Mouse (Mus musculus): ENCODE measurements around the gene Abca4.

The Abca4 gene

DNA sequence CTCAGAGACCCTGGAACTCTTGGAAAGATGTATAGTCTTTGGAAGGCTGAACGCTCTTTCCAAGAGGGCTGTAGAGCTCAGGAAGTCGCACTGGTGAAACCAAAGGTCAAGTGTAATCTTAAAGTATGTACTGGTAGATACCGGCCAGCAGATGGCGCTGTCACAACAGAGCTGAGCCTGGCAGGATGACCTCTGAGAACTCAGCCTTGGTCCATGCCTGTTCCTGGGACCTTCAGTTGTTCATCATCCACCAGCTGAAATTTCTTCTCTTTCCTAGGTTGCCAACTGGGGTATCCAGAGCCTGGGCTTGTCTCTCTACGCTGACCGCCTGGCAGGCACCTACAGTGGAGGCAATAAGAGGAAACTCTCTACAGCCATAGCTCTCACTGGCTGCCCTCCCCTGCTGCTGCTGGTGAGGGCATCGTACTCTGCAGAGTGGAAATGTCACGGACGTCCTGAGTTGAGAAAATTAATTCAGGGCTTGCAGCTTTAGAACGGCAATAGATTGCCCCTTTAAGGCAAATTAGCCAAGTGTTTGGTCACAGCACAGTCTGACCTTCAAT is 125.5 kb downstream of the Abca4 start:
- in situ Hi-C loops (cut with MboI, MseI): no loop called here

DNA sequence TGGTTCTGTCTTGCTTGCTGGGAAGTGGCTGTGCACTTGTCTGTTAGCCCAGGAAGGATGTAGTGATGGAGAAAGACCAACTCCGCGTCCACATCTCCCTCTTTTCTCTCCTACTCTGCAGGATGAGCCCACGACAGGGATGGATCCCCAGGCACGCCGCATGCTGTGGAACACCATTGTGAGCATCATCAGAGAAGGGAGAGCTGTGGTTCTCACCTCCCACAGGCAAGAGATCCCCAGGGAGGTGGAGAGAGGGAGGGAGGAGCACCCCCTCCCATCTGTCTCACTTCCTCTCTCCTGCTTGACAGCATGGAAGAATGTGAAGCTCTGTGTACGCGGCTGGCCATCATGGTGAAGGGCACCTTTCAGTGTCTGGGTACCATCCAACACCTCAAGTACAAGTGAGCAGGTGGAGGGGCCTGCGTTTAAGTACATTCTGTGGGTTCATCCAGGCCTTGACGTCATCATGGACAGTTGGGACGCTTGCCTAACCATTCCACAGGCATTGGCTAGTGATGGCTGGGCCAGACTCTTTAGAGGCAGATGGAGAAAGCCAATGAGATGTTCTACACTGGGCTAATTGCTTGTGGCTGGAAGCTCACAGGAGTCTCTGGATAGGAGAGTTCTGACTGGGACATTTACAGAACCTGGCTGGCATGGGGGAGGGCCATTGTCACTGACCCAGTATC is 126.5 kb downstream of the Abca4 start:
- in situ Hi-C loops (cut with MboI, MseI): no loop called here

GRCm38 (mm10) chr3:122173526-122174150 is 129.4 kb downstream of the Abca4 start:
- in situ Hi-C loops (cut with MboI, MseI): no loop called here

- in situ Hi-C loops (cut with MboI, MseI): no loop called here
Measured at GRCm38 (mm10) chr3:122176018-122176417, 131.8 kb downstream of the Abca4 start.

- in situ Hi-C loops (cut with MboI, MseI): no loop called here
Measured at GRCm38 (mm10) chr3:122176706-122177390, 132.6 kb downstream of the Abca4 start.

- in situ Hi-C loops (cut with MboI, MseI): no loop called here
Measured at GRCm38 (mm10) chr3:122184109-122184508, 139.9 kb downstream of the Abca4 start.

- in situ Hi-C loops (cut with MboI, MseI): no loop called here
Measured at GRCm38 (mm10) chr3:122186975-122187374, 142.7 kb downstream of the Abca4 start.

- in situ Hi-C loops (cut with MboI, MseI): no loop called here
Measured at GRCm38 (mm10) chr3:122196621-122197298, 152.5 kb downstream of the Abca4 start.

- in situ Hi-C loops (cut with MboI, MseI): no loop called here
Measured at GRCm38 (mm10) chr3:122198532-122198931, 154.3 kb downstream of the Abca4 start.

GRCm38 (mm10) chr3:122198966-122199381 is 154.7 kb downstream of the Abca4 start:
- in situ Hi-C loops (cut with MboI, MseI): no loop called here

- in situ Hi-C loops (cut with MboI, MseI): no loop called here
Measured at GRCm38 (mm10) chr3:122199600-122199999, 155.4 kb downstream of the Abca4 start.

DNA sequence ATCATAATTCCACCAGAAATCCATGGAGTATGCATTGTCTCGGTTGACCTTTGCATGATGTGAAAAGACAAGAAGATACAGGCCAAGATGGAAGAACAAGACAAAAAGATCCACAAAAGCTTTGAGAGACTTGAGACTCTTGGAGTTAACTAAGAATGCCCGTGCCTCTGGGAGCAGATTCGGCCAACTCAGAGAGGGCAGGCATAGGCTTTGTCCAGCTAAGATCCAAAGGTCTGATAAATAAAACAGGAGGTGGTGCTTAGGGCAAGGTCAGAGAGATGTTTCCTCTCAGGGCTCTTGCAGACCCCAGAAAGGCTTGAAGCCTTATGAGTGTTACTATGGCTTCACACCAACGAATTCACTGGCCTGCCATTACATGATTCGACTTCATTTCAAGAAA is 155.8 kb downstream of the Abca4 start:
- in situ Hi-C loops (cut with MboI, MseI): no loop called here

- in situ Hi-C loops (cut with MboI, MseI): no loop called here
Measured at GRCm38 (mm10) chr3:122200447-122200846, 156.2 kb downstream of the Abca4 start.

DNA sequence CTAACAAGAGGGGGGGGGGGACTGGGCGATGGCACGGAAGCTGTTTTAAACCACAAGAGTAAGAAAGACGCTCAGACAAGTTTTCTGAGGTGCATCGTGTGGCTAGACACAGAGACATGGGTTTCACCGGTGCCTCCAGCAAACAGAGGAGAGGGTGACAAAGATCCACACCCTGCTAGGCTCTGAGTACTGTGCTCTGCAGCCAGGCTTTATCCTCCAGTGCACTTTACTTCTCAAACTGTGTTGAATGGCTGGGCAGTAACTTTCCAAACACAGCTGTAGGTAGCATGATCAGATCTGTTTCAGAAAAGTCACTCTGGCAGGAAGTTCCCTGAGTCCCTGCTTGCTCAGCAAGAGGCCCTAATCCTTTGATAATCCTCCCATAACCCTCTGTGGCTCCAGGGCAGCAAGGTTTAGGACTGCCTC is 158.1 kb downstream of the Abca4 start:
- in situ Hi-C loops (cut with MboI, MseI): no loop called here

- in situ Hi-C loops (cut with MboI, MseI): no loop called here
Measured at GRCm38 (mm10) chr3:122203675-122204329, 159.6 kb downstream of the Abca4 start.

DNA sequence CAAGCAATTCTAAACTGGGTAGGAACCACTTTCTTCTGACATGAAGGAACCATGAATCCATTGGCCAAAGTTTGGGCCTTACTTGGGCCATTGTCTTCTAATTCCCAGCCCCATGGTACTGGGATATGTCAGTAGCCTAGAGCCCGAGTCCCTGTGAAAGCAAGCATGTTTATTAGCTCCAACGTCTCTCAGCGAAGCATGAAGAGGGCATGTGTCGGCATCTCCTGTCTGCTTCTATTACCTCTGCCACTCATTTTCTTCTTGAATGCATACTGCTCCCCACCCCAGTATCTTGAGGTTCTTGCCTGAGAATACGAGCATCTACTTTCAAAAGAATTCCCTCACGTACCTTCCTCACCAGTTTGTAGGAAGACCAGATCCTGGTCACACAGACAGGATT is 161.5 kb downstream of the Abca4 start:
- in situ Hi-C loops (cut with MboI, MseI): no loop called here

- in situ Hi-C loops (cut with MboI, MseI): no loop called here
Measured at GRCm38 (mm10) chr3:122206279-122207070, 162.2 kb downstream of the Abca4 start.

DNA sequence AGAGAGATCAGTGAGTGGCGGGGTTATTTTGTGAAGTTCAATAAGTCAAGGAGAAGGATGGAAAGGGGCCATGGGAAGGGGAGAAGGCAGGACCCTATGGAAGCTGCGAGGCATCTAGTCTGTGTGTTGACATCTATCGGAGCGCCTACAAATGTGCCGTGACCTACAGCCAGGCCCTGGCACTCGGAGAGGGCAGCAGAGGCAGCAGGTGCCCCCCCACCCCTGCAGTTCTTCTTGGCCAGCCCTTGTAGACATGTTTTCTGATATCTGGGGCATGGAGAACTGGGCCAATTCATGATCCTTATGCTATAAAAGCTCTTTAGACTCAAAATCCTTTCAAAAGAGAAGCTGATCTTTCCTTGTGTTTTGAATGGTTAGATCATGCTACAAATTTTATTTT is 163.5 kb downstream of the Abca4 start:
- in situ Hi-C loops (cut with MboI, MseI): no loop called here

DNA sequence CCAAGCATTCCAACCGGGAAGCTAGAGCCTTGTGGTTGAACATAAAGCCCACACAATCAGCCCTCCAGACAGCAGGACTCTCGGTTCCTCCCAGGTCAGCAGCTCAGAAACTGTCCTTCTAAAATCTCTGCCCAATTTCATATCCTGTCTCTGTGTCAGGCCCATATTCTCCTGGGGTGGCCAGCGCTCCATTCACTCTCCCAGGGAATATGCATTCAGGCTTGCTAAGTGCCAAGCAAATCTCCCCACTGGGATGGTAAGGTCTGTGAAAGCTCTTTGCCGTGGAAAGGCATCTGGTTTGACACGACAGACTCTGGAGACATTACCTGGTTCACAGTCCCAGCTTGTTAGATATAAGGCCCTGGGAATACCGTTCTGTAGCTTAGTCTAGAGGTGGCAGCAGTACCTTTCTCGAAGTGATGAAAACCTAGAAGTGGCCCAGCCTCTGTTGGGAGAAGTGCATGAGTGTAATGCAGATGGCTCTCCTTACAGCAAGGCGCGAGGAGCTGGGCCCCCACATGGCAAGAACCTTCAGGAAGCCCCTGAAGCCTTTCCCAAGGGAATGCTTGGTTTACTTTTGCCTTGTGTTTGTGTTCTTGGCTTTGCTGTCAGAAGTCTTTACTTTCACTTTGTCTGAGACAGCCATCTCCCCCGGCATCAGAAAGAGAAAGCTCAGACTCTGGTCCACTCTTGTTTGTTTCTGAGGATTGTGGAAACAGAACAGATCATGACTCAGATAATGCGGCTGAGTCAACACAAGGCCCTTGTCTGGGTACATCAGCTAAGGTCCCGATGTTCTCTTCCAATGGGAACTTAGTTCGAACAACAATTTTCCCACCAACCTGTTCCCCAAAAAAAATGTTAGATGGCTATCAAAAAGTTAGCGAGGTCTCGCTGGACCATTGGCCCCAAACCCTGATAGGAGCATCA is 164.3 kb downstream of the Abca4 start:
- in situ Hi-C loops (cut with MboI, MseI): no loop called here

All from T-helper 1 cell (primary cell).